Mouse (Mus musculus) thymus, postnatal 4 days (tissue): Measurements from ENCODE around the gene 9130230L23Rik.

Source experiments
- DNase-seq: peaks from one replicate; pipeline ENCODE4 v3.0.0; 2021

Gene 9130230L23Rik

GRCm38 (mm10) chr5:66004134-66004925 is at the start of gene 9130230L23Rik:
Gene 9130230L23Rik (minus strand): TSS chr5:66004285.
- no peak for DNase-seq

- DNase-seq = no peak
Measured at GRCm38 (mm10) chr5:66052777-66053548, 48.9 kb upstream of the 9130230L23Rik start.

GRCm38 (mm10) chr5:66050841-66051240 is 46.8 kb upstream of the 9130230L23Rik start:
- no peak for DNase-seq

GRCm38 (mm10) chr5:66046356-66046755 is 42.3 kb upstream of the 9130230L23Rik start:
- no peak for DNase-seq

- DNase-seq = no peak
Measured at GRCm38 (mm10) chr5:66043897-66044296, 39.8 kb upstream of the 9130230L23Rik start.

GRCm38 (mm10) chr5:66042651-66043340 is 38.7 kb upstream of the 9130230L23Rik start:
- DNase-seq = no peak

GRCm38 (mm10) chr5:66040744-66041279 is 36.7 kb upstream of the 9130230L23Rik start:
- no peak for DNase-seq

GRCm38 (mm10) chr5:66039813-66040212 is 35.7 kb upstream of the 9130230L23Rik start:
- DNase-seq = no peak

- no peak for DNase-seq
Measured at GRCm38 (mm10) chr5:66037066-66037465, 33.0 kb upstream of the 9130230L23Rik start.

- no peak for DNase-seq
Measured at GRCm38 (mm10) chr5:66036440-66037054, 32.5 kb upstream of the 9130230L23Rik start.

GRCm38 (mm10) chr5:66034375-66035195 is 30.5 kb upstream of the 9130230L23Rik start:
- no peak for DNase-seq

GRCm38 (mm10) chr5:66032826-66033225 is 28.7 kb upstream of the 9130230L23Rik start:
- DNase-seq = no peak

GRCm38 (mm10) chr5:66031699-66032098 is 27.6 kb upstream of the 9130230L23Rik start:
- no peak for DNase-seq

- DNase-seq = no peak
Measured at GRCm38 (mm10) chr5:66028232-66028631, 24.1 kb upstream of the 9130230L23Rik start.

GRCm38 (mm10) chr5:66027206-66027605 is 23.1 kb upstream of the 9130230L23Rik start:
- DNase-seq = no peak

- no peak for DNase-seq
Measured at GRCm38 (mm10) chr5:66026796-66027195, 22.7 kb upstream of the 9130230L23Rik start.

- DNase-seq = no peak
Measured at GRCm38 (mm10) chr5:66015449-66015961, 11.4 kb upstream of the 9130230L23Rik start.

GRCm38 (mm10) chr5:66014437-66014836 is 10.4 kb upstream of the 9130230L23Rik start:
- DNase-seq = no peak

GRCm38 (mm10) chr5:66013999-66014398 is 9.9 kb upstream of the 9130230L23Rik start:
- no peak for DNase-seq

GRCm38 (mm10) chr5:66008245-66008967 is 4.3 kb upstream of the 9130230L23Rik start:
- no peak for DNase-seq
